Mouse (Mus musculus) G1E (cell line): ENCODE results near the gene Rasal1.

Experiments
- CTCF ChIP-seq: IDR thresholded peaks from 2 replicates; pipeline ENCODE4 v1.5.1; 2012; ENCODE audit warnings: low read depth, low read length, inconsistent platforms, mixed read lengths
- GATA1 ChIP-seq: IDR thresholded peaks from 2 replicates; pipeline ENCODE4 v1.6.1; 2012; ENCODE audit warnings: borderline replicate concordance, low read length, inconsistent platforms, mixed read lengths
- GATA2 ChIP-seq: IDR thresholded peaks from 2 replicates; pipeline ENCODE4 v1.6.1; 2012; ENCODE audit warnings: low read depth, low read length, inconsistent platforms, borderline replicate concordance
- POLR2AphosphoS5 ChIP-seq: IDR thresholded peaks from 2 replicates; pipeline ENCODE4 v1.6.1; 2012; ENCODE audit warnings: low read depth, low read length, inconsistent platforms; ENCODE audit not compliant: insufficient replicate concordance
- TAL1 ChIP-seq: conservative IDR thresholded peaks from 2 replicates; pipeline ENCODE4 v1.6.1; 2012; ENCODE audit warnings: low read depth, low read length, inconsistent platforms, mixed read lengths

GRCm38 (mm10) chr5:120618778-120619177, 29.8 kb upstream of the Rasal1 start:
- TF ChIP-seq CTCF (no peak), POLR2AphosphoS5 (no peak), TAL1 (no peak), GATA1 (no peak), GATA2 (no peak)
